Mouse (Mus musculus): ENCODE results near the gene Mast4.

- TF ChIP-seq CTCF (IDR thresholded peaks at IDR 0.05; ENCODE audit: control insufficient read depth, insufficient read depth, insufficient read length) = no peak
- TF ChIP-seq MYOD1 (IDR thresholded peaks at IDR 0.05; ENCODE audit: control insufficient read depth, insufficient read length, low read depth) = no peak
Measured at GRCm38 (mm10) chr13:102871380-102872104, 462.8 kb downstream of the Mast4 start.

All from C2C12 (cell line).